Mouse (Mus musculus) left cerebral cortex, postnatal 25 days (tissue): ENCODE data around the gene Mettl21a. TPM values are rescaled to one million over a fixed set of nuclear protein-coding genes. Genes with fewer than 3 reads are reported as not detected.
"Not testable (repeated sequence)": the region's sequence is repeated elsewhere in the genome, so short reads cannot be mapped to it uniquely, and the experiment has no call there.

Experiments used
- DNase-seq, 2 experiments: peaks; one replicate each; pipeline ENCODE4 v3.0.0; 2022; ENCODE audit warnings: low spot score in 2 of 2, mixed read lengths in 1 of 2
- intact Hi-C: fragments of 180-260 bp; cut with DNase I; formaldehyde crosslinking; loops from one replicate; pipeline ENCODE4 v1.15.1; 2025
- total RNA-seq, 2 experiments: library from RNA; stranded (reverse); gene quantifications; 2 replicates each; pipeline ENCODE4 v1.2.3; 2021

The Mettl21a gene
- total RNA-seq, 2 experiments from 2014 or later = 10.8 to 13.4 TPM

DNA sequence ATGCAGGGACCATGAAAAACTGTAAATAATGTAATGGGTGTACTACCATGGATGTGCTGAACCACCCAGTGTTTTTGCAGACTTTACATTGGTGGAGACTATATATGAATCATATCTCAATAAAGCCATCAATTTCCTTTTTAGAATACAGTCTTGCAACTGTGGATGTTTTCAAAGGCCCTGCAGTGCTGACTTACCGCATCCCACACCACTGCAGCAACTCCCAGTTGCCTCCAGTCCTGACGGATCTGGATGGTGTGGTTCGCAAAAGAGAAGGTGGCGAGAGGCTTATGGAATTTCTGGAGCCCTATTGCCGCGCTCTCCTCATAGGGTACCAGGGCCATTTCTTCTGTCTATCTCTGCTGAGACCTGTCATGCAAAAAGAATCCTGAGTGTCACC is 966 bp downstream of the Mettl21a start:
- intact Hi-C loops = loop anchor here (5.0 kb wide), 3 partner anchors 84 to 949 kb away; partner anchors contain the start of gene Creb1
- no peak for DNase-seq

DNA sequence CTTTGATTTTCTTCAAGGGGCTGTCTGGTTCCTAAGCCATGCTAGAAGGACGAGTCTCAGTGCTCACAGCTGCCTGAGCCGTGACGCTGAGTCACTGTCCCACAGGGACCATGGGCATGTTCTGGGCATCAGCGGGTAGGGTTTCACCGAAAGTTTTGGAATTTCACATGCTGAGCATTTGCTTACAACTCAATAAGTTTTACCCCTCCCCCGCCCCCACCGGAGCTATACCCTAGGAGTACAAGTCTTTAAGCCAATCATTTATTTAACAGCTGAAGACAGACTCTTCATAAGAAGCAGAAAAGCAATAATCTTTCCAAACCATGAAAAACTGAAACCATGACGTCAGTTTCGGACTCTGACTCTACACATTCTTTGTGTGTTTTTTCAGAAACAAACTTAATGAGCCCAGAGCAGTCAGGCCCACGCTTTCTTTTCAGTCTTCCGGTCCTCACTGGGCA is 1.5 kb downstream of the Mettl21a start:
- intact Hi-C loops = loop anchor here (5.0 kb wide), 3 partner anchors 83 to 948 kb away; partner anchors contain the start of gene Creb1

DNA sequence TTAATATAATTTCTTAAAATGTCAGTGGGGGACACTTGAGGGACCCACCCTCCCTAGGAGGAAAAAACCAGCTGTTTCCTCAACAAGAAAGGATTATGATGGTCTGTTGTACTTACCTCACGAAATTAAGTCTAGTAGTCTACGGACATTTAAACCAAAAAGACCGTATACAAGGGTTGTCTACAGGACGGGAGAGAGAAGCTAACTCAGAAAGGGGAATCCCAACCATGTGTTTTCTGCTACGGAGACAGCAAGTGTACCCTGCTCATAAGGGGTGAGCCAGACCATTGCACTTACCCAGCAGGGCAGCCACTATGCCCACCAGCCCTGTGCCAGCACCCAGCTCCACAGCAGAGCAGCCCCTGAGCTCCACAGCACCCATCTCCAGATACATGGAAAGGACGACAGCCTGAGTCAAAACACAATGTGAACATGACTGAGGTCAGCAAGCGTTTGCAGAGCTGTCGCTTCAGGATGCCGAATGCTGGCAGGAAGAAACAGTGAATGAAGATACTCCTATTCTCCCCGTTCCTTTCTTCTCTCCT is 2.2 kb downstream of the Mettl21a start:
- DNase-seq = no peak
- intact Hi-C loops = loop anchor here (5.0 kb wide), 3 partner anchors 83 to 948 kb away; partner anchors contain the start of gene Creb1

More for the DNA sequence above, 1.5 kb downstream of the Mettl21a start:
- no peak for DNase-seq

GRCm38 (mm10) chr1:64614311-64614710 is 2.7 kb downstream of the Mettl21a start:
- intact Hi-C loops = no loop called here
- DNase-seq = no peak

- no peak for DNase-seq
- intact Hi-C loops = no loop called here
Observed at GRCm38 (mm10) chr1:64609976-64610375, 7.1 kb downstream of the Mettl21a start.

GRCm38 (mm10) chr1:64609145-64609544 is 7.9 kb downstream of the Mettl21a start:
- no peak for DNase-seq

GRCm38 (mm10) chr1:64603381-64603780 is 13.7 kb downstream of the Mettl21a start:
- intact Hi-C loops = no loop called here
- DNase-seq = no peak

More at GRCm38 (mm10) chr1:64609145-64609544, 7.9 kb downstream of the Mettl21a start:
- intact Hi-C loops = no loop called here

DNA sequence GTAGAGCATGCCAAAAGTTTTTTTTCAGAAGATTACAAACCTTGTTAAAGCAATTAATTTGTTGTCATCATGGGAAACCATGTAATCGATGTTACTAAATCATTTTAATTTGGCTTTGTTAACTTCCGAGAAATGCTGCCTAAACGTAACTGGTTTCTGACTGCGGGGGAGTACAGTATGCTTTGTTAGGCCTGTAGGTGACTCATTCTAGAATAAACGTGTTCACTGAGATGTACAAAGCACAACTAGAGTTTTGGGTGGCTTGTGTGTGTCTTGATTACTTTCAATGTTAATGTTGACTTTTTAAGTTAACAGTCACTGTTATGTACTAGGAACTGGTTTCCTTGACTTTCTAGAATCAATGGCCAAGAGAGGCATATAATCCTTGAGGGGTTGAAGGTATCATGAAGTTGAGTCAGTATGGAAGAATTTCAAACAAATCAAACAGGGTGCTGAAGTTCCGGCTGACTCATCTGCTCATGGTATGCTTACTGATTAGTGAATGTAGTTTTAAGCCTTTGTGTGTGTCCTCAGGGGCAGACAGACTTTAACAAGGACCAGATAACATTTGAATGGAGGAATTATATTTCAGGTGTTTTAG is 15.7 kb downstream of the Mettl21a start:
- no peak for DNase-seq
- intact Hi-C loops = no loop called here

DNA sequence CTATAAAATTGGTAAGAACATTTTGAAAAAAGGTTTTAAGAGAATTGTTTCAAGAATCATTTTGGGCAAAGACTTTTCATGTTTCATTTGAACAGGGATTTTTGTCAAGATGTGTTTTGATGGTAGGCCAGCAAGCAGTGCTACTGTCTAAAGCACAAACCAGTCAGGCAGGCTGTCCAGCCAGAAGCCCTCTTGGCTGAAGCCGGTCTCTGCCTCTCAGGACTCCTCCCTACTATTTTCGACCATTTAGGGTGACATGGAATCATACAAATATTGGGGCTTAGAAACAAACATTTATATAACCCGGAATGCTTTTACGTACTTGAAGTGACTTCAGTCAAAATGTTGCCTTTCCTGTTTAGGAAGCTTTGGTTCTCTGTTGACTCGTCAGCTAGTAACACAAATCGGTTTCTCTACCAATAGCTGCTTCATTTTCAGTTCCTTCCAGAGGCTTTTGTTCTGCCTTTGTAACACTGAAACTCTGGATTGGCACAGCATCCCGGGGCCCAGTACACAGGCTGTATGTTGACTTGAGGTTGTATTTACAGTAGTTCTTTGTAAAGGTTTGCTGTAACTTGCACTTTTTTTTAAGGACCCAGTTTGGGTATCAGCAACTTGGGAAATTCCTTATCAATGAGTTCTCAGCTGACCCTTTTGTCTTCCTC is 16.5 kb downstream of the Mettl21a start:
- intact Hi-C loops = no loop called here
- no peak for DNase-seq

- intact Hi-C loops = no loop called here
- no peak for DNase-seq
Observed at GRCm38 (mm10) chr1:64598926-64599325, 18.1 kb downstream of the Mettl21a start.

DNA sequence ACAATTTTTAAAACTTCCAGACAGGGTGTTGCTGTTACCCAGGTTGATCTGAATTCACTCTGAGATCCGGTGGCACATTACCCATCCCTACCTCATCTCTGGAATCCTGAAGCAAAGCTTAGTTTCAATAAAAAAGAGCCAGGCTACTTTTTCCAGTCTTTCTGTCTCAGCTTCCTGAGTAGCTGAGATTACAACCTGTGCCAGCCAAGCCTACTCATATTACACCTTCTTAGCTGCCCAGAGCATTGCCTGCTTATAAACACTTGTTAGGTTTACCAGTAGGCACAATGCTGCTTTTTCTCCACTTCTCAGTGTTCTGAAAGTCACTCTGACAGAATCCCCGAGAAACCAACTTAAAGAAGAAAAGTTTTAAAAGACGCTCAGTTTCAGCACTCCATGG is 38.2 kb downstream of the Mettl21a start:
- DNase-seq = no peak
- intact Hi-C loops = no loop called here

GRCm38 (mm10) chr1:64577911-64578310 is 39.1 kb downstream of the Mettl21a start:
- intact Hi-C loops, DNase-seq: not testable (repeated sequence)

DNA sequence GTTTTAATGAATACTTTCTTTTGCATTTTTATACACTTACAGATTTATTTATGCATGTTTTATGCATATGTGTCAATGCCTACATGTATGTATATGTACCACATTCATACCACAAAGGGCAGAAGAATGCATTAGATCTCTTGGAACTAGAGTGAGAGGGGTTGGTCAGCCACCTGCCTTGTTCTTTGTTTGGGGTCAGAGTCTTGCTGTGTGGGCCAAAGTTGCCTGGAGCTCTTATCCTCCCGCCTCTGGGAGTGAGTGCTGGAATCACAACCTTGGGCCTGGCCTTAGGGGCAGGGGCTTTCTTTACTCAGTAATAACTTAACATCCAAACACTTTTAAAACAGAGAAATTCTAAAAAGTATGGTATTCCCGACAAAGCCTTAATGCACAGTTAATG is 40.3 kb downstream of the Mettl21a start:
- DNase-seq = no peak
- intact Hi-C loops = no loop called here

- intact Hi-C loops = no loop called here
Observed at GRCm38 (mm10) chr1:64576022-64576421, 41.0 kb downstream of the Mettl21a start.

DNA sequence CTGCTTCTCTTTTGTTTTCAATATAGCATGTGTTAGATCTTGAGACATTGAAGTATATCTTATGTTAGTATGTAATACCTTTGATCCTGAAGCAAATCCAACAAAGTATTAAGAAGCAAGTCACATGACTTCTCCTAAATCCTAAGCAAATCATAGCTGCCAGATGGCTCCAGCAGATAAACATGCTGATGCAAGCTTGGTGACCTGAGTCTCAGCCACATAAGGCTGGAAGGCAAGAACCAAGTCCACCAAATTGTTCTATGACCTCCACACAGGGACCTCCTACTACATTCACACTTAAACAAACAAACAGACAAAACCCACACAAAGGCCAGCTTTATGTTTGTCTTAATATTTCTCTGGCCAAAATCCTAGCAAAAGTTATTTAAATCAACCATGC is 48.8 kb downstream of the Mettl21a start:
- DNase-seq = no peak
- intact Hi-C loops = no loop called here

More at GRCm38 (mm10) chr1:64576022-64576421, 41.0 kb downstream of the Mettl21a start:
- no peak for DNase-seq

GRCm38 (mm10) chr1:64560105-64560504 is 56.9 kb downstream of the Mettl21a start:
- DNase-seq = no peak
- intact Hi-C loops = no loop called here

Other genes with a start within 250 kb of the Mettl21a start
- 10 to 100 TPM; 54.4 to 58.0 TPM for gene Creb1, start 84.6 kb downstream of the Mettl21a start, total RNA-seq
- 10 to 100 TPM; 17.4 to 25.1 TPM for gene Ccnyl1, start 73.2 kb upstream of the Mettl21a start, total RNA-seq
- gene Fzd5, start 120.5 kb upstream of the Mettl21a start, total RNA-seq = 1 to 10 TPM; 1.0 to 1.2 TPM